Mouse (Mus musculus) spleen, adult 2 months (tissue): ENCODE data around the gene Hdac9.

ENCODE experiments used
- CTCF ChIP-seq: fragments of 200-500 bp; IDR thresholded peaks from 2 replicates; pipeline ENCODE4 v1.5.1; 2011; ENCODE audit warnings: mild to moderate bottlenecking, inconsistent platforms; ENCODE audit not compliant: insufficient read depth, insufficient read length, insufficient replicate concordance; ENCODE audit errors: extremely low read depth
- POLR2A ChIP-seq: fragments of 200-500 bp; IDR thresholded peaks from 2 replicates; pipeline ENCODE4 v1.6.1; 2011; ENCODE audit warnings: low read depth, low read length, inconsistent platforms

DNA sequence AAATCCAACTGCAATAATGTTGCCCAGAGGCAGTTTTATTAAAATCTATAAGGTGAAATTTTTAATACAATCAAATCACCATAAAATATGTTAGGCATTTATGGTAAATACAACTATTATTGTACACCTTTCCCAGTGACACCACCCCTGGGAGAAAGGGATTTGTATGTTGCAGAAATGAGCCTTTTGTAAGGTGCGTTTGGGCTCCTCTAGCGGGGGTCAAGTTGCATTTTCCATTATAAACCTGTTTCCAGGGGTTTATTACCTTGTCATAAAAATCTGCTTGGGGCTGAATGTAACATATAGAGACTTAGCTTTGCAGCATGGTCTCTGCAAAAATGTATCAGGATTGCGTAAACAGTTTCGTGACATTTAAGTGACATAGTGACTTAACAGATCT, 312.4 kb downstream of the Hdac9 start:
- no peak for TF ChIP-seq POLR2A
- no peak for TF ChIP-seq CTCF
